Mouse (Mus musculus): ENCODE measurements around the gene Cdc73. TPM values are rescaled to one million over a fixed set of nuclear protein-coding genes. Genes with fewer than 3 reads are reported as not detected.
"Not testable (repeated sequence)": the region's sequence is repeated elsewhere in the genome, so short reads cannot be mapped to it uniquely, and the experiment has no call there.

Gene Cdc73
- polyA plus RNA-seq, 1 experiment: 115 TPM

DNA sequence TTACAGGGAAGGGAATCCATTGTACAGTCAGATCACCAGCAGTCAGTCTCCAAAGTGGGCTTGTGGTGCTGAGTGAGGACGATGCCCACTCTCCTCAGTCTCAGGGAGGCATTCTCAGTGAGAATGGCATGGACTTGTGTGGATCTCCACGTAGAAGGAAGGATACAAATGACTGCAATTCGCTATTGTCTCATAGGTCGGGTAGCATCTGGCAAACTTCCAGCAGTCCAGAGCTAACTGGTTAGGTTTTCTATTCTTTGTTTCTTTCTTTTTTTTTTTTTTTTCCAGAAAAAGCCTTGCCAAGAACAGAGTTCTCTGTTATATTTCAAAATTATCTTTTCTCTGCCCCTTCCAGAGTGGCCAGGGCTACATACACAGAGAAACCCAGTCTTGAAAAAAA is 4.3 kb upstream of the Cdc73 start:
- H3K27ac ChIP-seq (ENCODE audit: insufficient read depth, low read length): no peak overlapping the region

DNA sequence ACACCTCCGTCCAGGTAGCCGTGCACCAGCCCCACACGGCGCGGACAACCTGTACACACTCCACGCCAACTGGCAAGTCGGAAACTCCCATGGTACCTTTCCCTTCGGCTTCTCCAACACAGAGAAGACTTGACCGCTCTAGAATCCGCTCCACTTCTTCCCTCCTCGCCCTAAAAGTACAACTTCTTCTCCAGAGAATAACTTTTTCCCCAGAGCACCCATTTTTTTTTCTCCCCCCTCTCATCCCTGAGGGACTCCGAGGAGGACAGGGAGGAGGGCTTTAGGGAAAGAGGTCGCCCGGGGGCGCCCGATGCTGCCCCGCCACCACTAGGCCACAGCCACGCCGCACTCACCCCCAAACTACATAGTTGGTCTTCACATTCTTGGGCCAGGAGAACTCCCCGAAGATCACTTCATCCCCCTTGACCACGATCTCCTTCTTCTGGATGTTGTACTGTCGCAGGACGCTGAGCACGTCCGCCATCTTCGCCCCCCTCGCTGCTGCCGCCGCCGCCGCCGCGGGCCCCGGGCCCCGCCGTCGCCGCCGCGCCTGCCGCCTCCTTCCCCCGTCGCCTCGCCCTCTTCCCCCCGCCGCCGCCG is 452 bp downstream of the Cdc73 start:
- H3K27me3 ChIP-seq (ENCODE audit: control insufficient read depth, insufficient read depth, low read length, poor library complexity, severe bottlenecking): no peaks in the 10 kb centered on the region
- H3K4me1 ChIP-seq (ENCODE audit: control insufficient read depth, insufficient read depth, low read length): no peaks in the 10 kb centered on the region
- H3K4me3 ChIP-seq (ENCODE audit: low read depth, low read length): peak overlapping the region; percentile 97
- TF ChIP-seq EP300 (IDR thresholded peaks at IDR 0.05; ENCODE audit: insufficient read depth, low read depth, low read length) (no peak), CTCF (IDR thresholded peaks at IDR 0.05; ENCODE audit: low read depth, low read length) (no peak), POLR2A (IDR thresholded peaks at IDR 0.05; ENCODE audit: insufficient read depth, low read length) (no peak)
- H3K36me3 ChIP-seq (ENCODE audit: control insufficient read depth, insufficient read depth, low read length, poor library complexity, severe bottlenecking): peaks cover 2% of the 10 kb centered on the region; the same call in 1 of the 2 replicates
- H3K9ac ChIP-seq (ENCODE audit: low read depth, poor library complexity, severe bottlenecking): peak overlapping the region; percentile 87
- H3K27ac ChIP-seq (ENCODE audit: insufficient read depth, low read length): peak overlapping the region; percentile 71
- no peaks in the 10 kb centered on the region for H3K9me3 ChIP-seq (replicated peaks; ENCODE audit: control insufficient read depth, insufficient read depth, low read length, poor library complexity, severe bottlenecking)

More for the DNA sequence above, 4.3 kb upstream of the Cdc73 start:
- Histone ChIP-seq H3K4me3 (ENCODE audit: low read depth, low read length) (no peak overlapping the region), H3K9ac (ENCODE audit: low read depth, poor library complexity, severe bottlenecking) (no peak overlapping the region), H3K27me3 (ENCODE audit: control insufficient read depth, insufficient read depth, low read length, poor library complexity, severe bottlenecking) (no peaks in the 10 kb centered on the region; the same call in 1 of the 2 replicates), H3K36me3 (ENCODE audit: control insufficient read depth, insufficient read depth, low read length, poor library complexity, severe bottlenecking) (no peaks in the 10 kb centered on the region), H3K4me1 (ENCODE audit: control insufficient read depth, insufficient read depth, low read length) (no peaks in the 10 kb centered on the region), H3K9me3 (replicated peaks; ENCODE audit: control insufficient read depth, insufficient read depth, low read length, poor library complexity, severe bottlenecking) (no peaks in the 10 kb centered on the region)
- TF ChIP-seq CTCF (IDR thresholded peaks at IDR 0.05; ENCODE audit: low read depth, low read length) (no peak), EP300 (IDR thresholded peaks at IDR 0.05; ENCODE audit: insufficient read depth, low read depth, low read length) (no peak), POLR2A (IDR thresholded peaks at IDR 0.05; ENCODE audit: insufficient read depth, low read length) (no peak)

DNA sequence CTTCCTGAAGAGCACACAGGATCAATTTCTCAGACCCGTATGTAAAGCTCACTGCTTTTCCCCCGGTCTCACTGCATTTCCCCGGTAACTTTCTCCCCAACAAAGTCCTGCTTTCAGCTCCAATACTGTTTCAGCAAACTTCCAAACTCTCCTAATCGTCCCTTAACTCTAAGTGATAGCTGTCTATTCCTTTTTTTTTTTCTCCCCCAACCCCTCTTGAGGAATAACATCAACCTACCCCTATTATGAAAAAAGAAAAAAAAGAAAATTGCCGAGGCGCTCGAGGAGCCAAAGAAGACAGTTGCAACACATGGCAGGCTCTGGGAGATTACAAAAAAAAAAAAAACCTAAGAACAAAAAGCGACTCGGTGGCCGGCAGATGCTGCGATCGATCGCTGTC is 957 bp downstream of the Cdc73 start:
- Histone ChIP-seq H3K27ac (ENCODE audit: insufficient read depth, low read length) (peak overlapping the region; percentile 71), H3K27me3 (ENCODE audit: control insufficient read depth, insufficient read depth, low read length, poor library complexity, severe bottlenecking) (no peaks in the 10 kb centered on the region), H3K4me1 (ENCODE audit: control insufficient read depth, insufficient read depth, low read length) (no peaks in the 10 kb centered on the region), H3K36me3 (ENCODE audit: control insufficient read depth, insufficient read depth, low read length, poor library complexity, severe bottlenecking) (peaks cover 7% of the 10 kb centered on the region), H3K4me3 (ENCODE audit: low read depth, low read length) (peak overlapping the region; percentile 97), H3K9me3 (replicated peaks; ENCODE audit: control insufficient read depth, insufficient read depth, low read length, poor library complexity, severe bottlenecking) (no peaks in the 10 kb centered on the region), H3K9ac (ENCODE audit: low read depth, poor library complexity, severe bottlenecking) (peak overlapping the region; percentile 87)
- TF ChIP-seq EP300 (IDR thresholded peaks at IDR 0.05; ENCODE audit: insufficient read depth, low read depth, low read length): no peak
- TF ChIP-seq POLR2A (IDR thresholded peaks at IDR 0.05; ENCODE audit: insufficient read depth, low read length): no peak
- TF ChIP-seq CTCF (IDR thresholded peaks at IDR 0.05; ENCODE audit: low read depth, low read length): no peak

DNA sequence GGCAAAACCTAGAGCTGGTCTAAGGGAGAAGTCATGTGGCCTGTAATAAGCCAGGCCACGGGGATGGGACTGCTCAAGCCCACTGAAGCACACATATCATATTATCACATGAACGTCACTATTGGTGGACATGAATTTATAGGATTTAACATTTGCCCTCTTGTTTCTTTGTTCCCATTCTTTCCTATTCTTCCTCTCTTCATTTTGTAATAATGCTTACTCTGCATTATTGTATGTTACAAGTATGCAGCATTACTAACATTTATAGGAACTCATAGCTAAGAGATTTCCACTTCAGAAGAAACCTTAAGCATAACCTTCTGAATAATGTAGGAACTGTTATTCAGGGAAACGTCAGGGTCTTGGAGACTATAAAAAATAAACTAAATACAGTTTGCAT is 17.8 kb downstream of the Cdc73 start:
- Histone ChIP-seq H3K4me3 (ENCODE audit: low read depth, low read length) (no peak overlapping the region), H3K9me3 (replicated peaks; ENCODE audit: control insufficient read depth, insufficient read depth, low read length, poor library complexity, severe bottlenecking) (no peaks in the 10 kb centered on the region), H3K36me3 (ENCODE audit: control insufficient read depth, insufficient read depth, low read length, poor library complexity, severe bottlenecking) (peaks cover 55% of the 10 kb centered on the region), H3K27ac (ENCODE audit: insufficient read depth, low read length) (no peak overlapping the region), H3K9ac (ENCODE audit: low read depth, poor library complexity, severe bottlenecking) (no peak overlapping the region), H3K4me1 (ENCODE audit: control insufficient read depth, insufficient read depth, low read length) (no peaks in the 10 kb centered on the region), H3K27me3 (ENCODE audit: control insufficient read depth, insufficient read depth, low read length, poor library complexity, severe bottlenecking) (no peaks in the 10 kb centered on the region)
- TF ChIP-seq EP300 (IDR thresholded peaks at IDR 0.05; ENCODE audit: insufficient read depth, low read depth, low read length) (no peak), CTCF (IDR thresholded peaks at IDR 0.05; ENCODE audit: low read depth, low read length) (no peak), POLR2A (IDR thresholded peaks at IDR 0.05; ENCODE audit: insufficient read depth, low read length) (no peak)

GRCm38 (mm10) chr1:143681108-143681507 is 21.6 kb downstream of the Cdc73 start:
- Histone ChIP-seq H3K4me3 (ENCODE audit: low read depth, low read length) (no peak overlapping the region), H3K36me3 (ENCODE audit: control insufficient read depth, insufficient read depth, low read length, poor library complexity, severe bottlenecking) (peaks cover 40% of the 10 kb centered on the region)

GRCm38 (mm10) chr1:143675734-143676361 is 26.8 kb downstream of the Cdc73 start:
- Histone ChIP-seq H3K4me1 (ENCODE audit: control insufficient read depth, insufficient read depth, low read length) (no peaks in the 10 kb centered on the region), H3K4me3 (ENCODE audit: low read depth, low read length) (no peak overlapping the region), H3K9me3 (replicated peaks; ENCODE audit: control insufficient read depth, insufficient read depth, low read length, poor library complexity, severe bottlenecking) (no peaks in the 10 kb centered on the region), H3K27me3 (ENCODE audit: control insufficient read depth, insufficient read depth, low read length, poor library complexity, severe bottlenecking) (no peaks in the 10 kb centered on the region), H3K9ac (ENCODE audit: low read depth, poor library complexity, severe bottlenecking) (no peak overlapping the region), H3K36me3 (ENCODE audit: control insufficient read depth, insufficient read depth, low read length, poor library complexity, severe bottlenecking) (peaks cover 13% of the 10 kb centered on the region), H3K27ac (ENCODE audit: insufficient read depth, low read length) (no peak overlapping the region)
- no peak for TF ChIP-seq EP300 (IDR thresholded peaks at IDR 0.05; ENCODE audit: insufficient read depth, low read depth, low read length)
- no peak for TF ChIP-seq POLR2A (IDR thresholded peaks at IDR 0.05; ENCODE audit: insufficient read depth, low read length)
- no peak for TF ChIP-seq CTCF (IDR thresholded peaks at IDR 0.05; ENCODE audit: low read depth, low read length)

More at GRCm38 (mm10) chr1:143681108-143681507, 21.6 kb downstream of the Cdc73 start:
- Histone ChIP-seq H3K9me3 (replicated peaks; ENCODE audit: control insufficient read depth, insufficient read depth, low read length, poor library complexity, severe bottlenecking) (no peaks in the 10 kb centered on the region), H3K27ac (ENCODE audit: insufficient read depth, low read length) (no peak overlapping the region), H3K27me3 (ENCODE audit: control insufficient read depth, insufficient read depth, low read length, poor library complexity, severe bottlenecking) (no peaks in the 10 kb centered on the region), H3K4me1 (ENCODE audit: control insufficient read depth, insufficient read depth, low read length) (no peaks in the 10 kb centered on the region), H3K9ac (ENCODE audit: low read depth, poor library complexity, severe bottlenecking) (no peak overlapping the region)
- no peak for TF ChIP-seq EP300 (IDR thresholded peaks at IDR 0.05; ENCODE audit: insufficient read depth, low read depth, low read length)
- TF ChIP-seq POLR2A (IDR thresholded peaks at IDR 0.05; ENCODE audit: insufficient read depth, low read length): no peak
- TF ChIP-seq CTCF (IDR thresholded peaks at IDR 0.05; ENCODE audit: low read depth, low read length): no peak

- H3K9me3 ChIP-seq (replicated peaks; ENCODE audit: control insufficient read depth, insufficient read depth, low read length, poor library complexity, severe bottlenecking); H3K27me3 ChIP-seq (ENCODE audit: control insufficient read depth, insufficient read depth, low read length, poor library complexity, severe bottlenecking); H3K4me1 ChIP-seq (ENCODE audit: control insufficient read depth, insufficient read depth, low read length); H3K27ac ChIP-seq (ENCODE audit: insufficient read depth, low read length); H3K4me3 ChIP-seq (ENCODE audit: low read depth, low read length); H3K9ac ChIP-seq (ENCODE audit: low read depth, poor library complexity, severe bottlenecking): not testable (repeated sequence)
- peaks cover 15% of the 10 kb centered on the region for H3K36me3 ChIP-seq (ENCODE audit: control insufficient read depth, insufficient read depth, low read length, poor library complexity, severe bottlenecking)
Observed at GRCm38 (mm10) chr1:143664786-143665185, 37.9 kb downstream of the Cdc73 start.

Measured in ES-Bruce4 (cell line).